Mouse (Mus musculus): ENCODE results near the gene Rpl37. TPM values are rescaled to one million over a fixed set of nuclear protein-coding genes. Genes with fewer than 3 reads are reported as not detected.

The Rpl37 gene
- polyA plus RNA-seq, 1 experiment from 2014 or later = 411 TPM

- Histone ChIP-seq H3K27me3 (no peaks in the 10 kb centered on the region), H3K4me1 (replicated peaks) (no peaks in the 10 kb centered on the region), H3K27ac (replicated peaks) (no peak within 1 kb of the TSS), H3K9ac (0 out of 2 replicates have a peak within 1 kb of the TSS, but pooled peaks have one; percentile 5), H3K4me3 (peak within 1 kb of the TSS; percentile 14), H3K4me2 (peak within 1 kb of the TSS; percentile 16), H3K36me3 (no peaks in the 10 kb centered on the region), H3K9me3 (no peaks in the 10 kb centered on the region)
- ATAC-seq (ENCODE audit: low read depth) = no peak
- WGBS = 69% methylated on average over 21 of the region's 21 CpGs
Measured at GRCm38 (mm10) chr15:5107686-5108654, 8.5 kb upstream of the Rpl37 start, which contains the start of gene Card6. Gene Card6 (minus strand): TSS chr15:5108539.

- WGBS = 77% methylated on average over 3 of the region's 3 CpGs
- ATAC-seq (ENCODE audit: low read depth) = no peak
- Histone ChIP-seq H3K27me3 (no peaks in the 10 kb centered on the region), H3K27ac (replicated peaks) (no peak overlapping the region), H3K9me3 (no peaks in the 10 kb centered on the region), H3K36me3 (no peaks in the 10 kb centered on the region), H3K4me3 (no peak overlapping the region), H3K9ac (no peak overlapping the region), H3K4me1 (replicated peaks) (no peaks in the 10 kb centered on the region), H3K4me2 (no peak overlapping the region)
Measured at GRCm38 (mm10) chr15:5108655-5109040, 7.8 kb upstream of the Rpl37 start.

- peaks cover 14% of the 10 kb centered on the region for H3K4me1 ChIP-seq (replicated peaks)
- 81% methylated on average over 3 of the region's 3 CpGs for WGBS
Measured at GRCm38 (mm10) chr15:5112651-5113050, 3.8 kb upstream of the Rpl37 start.

GRCm38 (mm10) chr15:5115173-5115572 lies 1.3 kb upstream of the Rpl37 start:
- Histone ChIP-seq H3K27ac (replicated peaks) (peak overlapping the region; percentile 92; the same call in 1 of the 2 replicates), H3K4me3 (peak overlapping the region; percentile 96), H3K36me3 (peaks cover 28% of the 10 kb centered on the region), H3K9ac (peak overlapping the region; percentile 79), H3K9me3 (no peaks in the 10 kb centered on the region), H3K4me1 (replicated peaks) (peaks cover 31% of the 10 kb centered on the region), H3K27me3 (no peaks in the 10 kb centered on the region), H3K4me2 (peak overlapping the region; percentile 91)
- ATAC-seq (ENCODE audit: low read depth) = no peak
- WGBS = 60% methylated on average over 8 of the region's 8 CpGs

More at GRCm38 (mm10) chr15:5112651-5113050, 3.8 kb upstream of the Rpl37 start:
- Histone ChIP-seq H3K27me3 (no peaks in the 10 kb centered on the region), H3K36me3 (peaks cover 3% of the 10 kb centered on the region), H3K9me3 (no peaks in the 10 kb centered on the region), H3K9ac (no peak overlapping the region), H3K4me3 (no peak overlapping the region), H3K4me2 (no peak overlapping the region), H3K27ac (replicated peaks) (no peak overlapping the region)
- no peak for ATAC-seq (ENCODE audit: low read depth)

GRCm38 (mm10) chr15:5117031-5117601 lies 671 bp downstream of the Rpl37 start:
- Histone ChIP-seq H3K27ac (replicated peaks) (peak overlapping the region; percentile 92), H3K4me1 (replicated peaks) (peaks cover 31% of the 10 kb centered on the region), H3K4me3 (peak overlapping the region; percentile 96), H3K36me3 (peaks cover 48% of the 10 kb centered on the region), H3K4me2 (peak overlapping the region; percentile 91), H3K9me3 (no peaks in the 10 kb centered on the region), H3K9ac (peak overlapping the region; percentile 97), H3K27me3 (no peaks in the 10 kb centered on the region)
- 2% methylated on average over 22 of the region's 22 CpGs for WGBS
- no peak for ATAC-seq (ENCODE audit: low read depth)

- Histone ChIP-seq H3K4me2 (no peak overlapping the region), H3K9me3 (no peaks in the 10 kb centered on the region), H3K27ac (replicated peaks) (no peak overlapping the region), H3K27me3 (no peaks in the 10 kb centered on the region), H3K4me3 (no peak overlapping the region), H3K36me3 (peaks cover 61% of the 10 kb centered on the region), H3K9ac (no peak overlapping the region), H3K4me1 (replicated peaks) (peaks cover 31% of the 10 kb centered on the region)
- no peak for ATAC-seq (ENCODE audit: low read depth)
- 93% methylated on average over 9 of the region's 9 CpGs for WGBS
Measured at GRCm38 (mm10) chr15:5118626-5119025, 2.2 kb downstream of the Rpl37 start.

GRCm38 (mm10) chr15:5119192-5119591 lies 2.7 kb downstream of the Rpl37 start:
- H3K4me1 ChIP-seq (replicated peaks) = peaks cover 31% of the 10 kb centered on the region
- no peak for ATAC-seq (ENCODE audit: low read depth)
- H3K9ac ChIP-seq = no peak overlapping the region
- no peaks in the 10 kb centered on the region for H3K27me3 ChIP-seq
- WGBS = 99% methylated on average over 2 of the region's 2 CpGs
- no peak overlapping the region for H3K4me3 ChIP-seq
- H3K27ac ChIP-seq (replicated peaks) = no peak overlapping the region
- peaks cover 63% of the 10 kb centered on the region for H3K36me3 ChIP-seq
- no peaks in the 10 kb centered on the region for H3K9me3 ChIP-seq
- no peak overlapping the region for H3K4me2 ChIP-seq

- Histone ChIP-seq H3K4me3 (no peak overlapping the region), H3K4me2 (no peak overlapping the region), H3K9ac (no peak overlapping the region), H3K4me1 (replicated peaks) (peaks cover 31% of the 10 kb centered on the region), H3K9me3 (no peaks in the 10 kb centered on the region), H3K27me3 (no peaks in the 10 kb centered on the region), H3K36me3 (peaks cover 68% of the 10 kb centered on the region), H3K27ac (replicated peaks) (no peak overlapping the region)
- ATAC-seq (ENCODE audit: low read depth) = no peak
- 93% methylated on average over 2 of the region's 2 CpGs for WGBS
Measured at GRCm38 (mm10) chr15:5119707-5120106, 3.3 kb downstream of the Rpl37 start.

- H3K4me3 ChIP-seq = no peak overlapping the region
- no peak overlapping the region for H3K27ac ChIP-seq (replicated peaks)
- H3K9me3 ChIP-seq = no peaks in the 10 kb centered on the region
- no peak overlapping the region for H3K4me2 ChIP-seq
- peaks cover 22% of the 10 kb centered on the region for H3K4me1 ChIP-seq (replicated peaks)
- ATAC-seq (ENCODE audit: low read depth) = no peak
- no peaks in the 10 kb centered on the region for H3K27me3 ChIP-seq
- WGBS = 88% methylated on average over 12 of the region's 12 CpGs
- H3K36me3 ChIP-seq = peaks cover 74% of the 10 kb centered on the region
- no peak overlapping the region for H3K9ac ChIP-seq
Measured at GRCm38 (mm10) chr15:5121535-5122313, 5.3 kb downstream of the Rpl37 start.

- Histone ChIP-seq H3K27me3 (no peaks in the 10 kb centered on the region), H3K36me3 (peaks cover 32% of the 10 kb centered on the region), H3K4me2 (no peak overlapping the region), H3K27ac (replicated peaks) (no peak overlapping the region), H3K9ac (no peak overlapping the region), H3K4me1 (replicated peaks) (no peaks in the 10 kb centered on the region), H3K9me3 (no peaks in the 10 kb centered on the region), H3K4me3 (no peak overlapping the region)
- ATAC-seq (ENCODE audit: low read depth) = no peak
- 73% methylated on average over 4 of the region's 4 CpGs for WGBS
Measured at GRCm38 (mm10) chr15:5126456-5126855, 10.0 kb downstream of the Rpl37 start.

GRCm38 (mm10) chr15:5127487-5127886 lies 11.0 kb downstream of the Rpl37 start:
- Histone ChIP-seq H3K9ac (no peak overlapping the region), H3K36me3 (peaks cover 23% of the 10 kb centered on the region), H3K9me3 (no peaks in the 10 kb centered on the region), H3K27me3 (no peaks in the 10 kb centered on the region), H3K4me3 (no peak overlapping the region), H3K4me1 (replicated peaks) (no peaks in the 10 kb centered on the region), H3K27ac (replicated peaks) (no peak overlapping the region), H3K4me2 (no peak overlapping the region)
- WGBS = 73% methylated on average over 2 of the region's 2 CpGs
- ATAC-seq (ENCODE audit: low read depth) = no peak

Measured in neural tube, embryonic 13.5 days (tissue).